Mouse (Mus musculus): ENCODE data around the gene Mboat1.

Mboat1 gene

GRCm38 (mm10) chr13:30251431-30251830 lies 115.1 kb downstream of the Mboat1 start:
- no peak for DNase-seq (ENCODE audit: low read depth)

- DNase-seq (ENCODE audit: low read depth), result peak; percentile 22
Observed at GRCm38 (mm10) chr13:30252692-30253091, 116.4 kb downstream of the Mboat1 start.

DNA sequence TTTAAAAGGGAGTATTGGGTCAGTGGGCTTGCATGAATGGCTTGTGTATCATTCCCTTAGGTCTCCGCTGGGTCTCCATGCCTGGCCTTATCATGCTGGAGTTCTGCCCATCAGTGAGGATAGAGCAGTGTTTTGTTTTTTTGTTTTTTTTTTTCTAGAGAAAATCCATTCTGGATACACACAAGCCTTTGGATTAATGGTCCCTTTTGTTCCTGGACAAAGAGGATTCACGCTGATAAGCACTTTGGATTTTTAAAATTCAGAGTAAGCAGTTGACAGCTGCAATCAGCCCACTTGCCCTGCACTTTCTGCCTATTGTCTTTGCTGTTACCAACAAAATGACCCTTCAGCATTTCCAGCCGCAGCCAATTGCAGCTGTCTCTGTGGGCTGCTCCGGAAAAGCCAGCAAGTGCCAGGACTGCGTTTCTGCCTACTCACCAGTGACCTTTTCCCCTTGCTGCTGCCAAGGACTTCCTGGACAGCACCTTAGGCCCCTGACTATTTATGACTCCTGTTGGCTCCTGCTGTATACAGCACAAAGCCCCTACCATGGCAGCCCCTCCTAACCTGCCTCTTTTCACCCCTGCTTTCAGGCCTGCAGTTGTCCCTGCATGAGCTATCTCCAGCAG lies 117.5 kb downstream of the Mboat1 start:
- DNase-seq (ENCODE audit: low read depth), result no peak

DNA sequence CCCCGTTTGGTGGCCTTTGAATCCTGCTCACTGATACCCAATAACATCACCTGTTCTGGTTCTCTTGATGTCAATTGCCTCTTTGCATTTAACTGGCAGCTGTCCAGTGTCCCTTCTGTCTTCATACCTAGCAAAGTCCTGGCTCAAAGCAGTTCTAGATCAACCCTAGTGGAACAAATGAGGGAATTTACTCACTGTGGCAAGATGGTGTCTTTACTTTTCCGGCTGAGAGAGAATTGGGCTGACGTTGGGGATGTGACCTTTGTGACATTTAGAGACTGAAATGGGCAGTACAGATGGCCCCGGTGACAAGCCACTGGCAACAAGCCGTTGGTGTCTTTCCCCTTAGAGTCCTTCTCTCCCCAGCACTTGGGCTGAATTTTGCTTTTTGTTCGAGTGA lies 118.1 kb downstream of the Mboat1 start:
- DNase-seq (ENCODE audit: low read depth), result no peak

GRCm38 (mm10) chr13:30258802-30259201 lies 122.5 kb downstream of the Mboat1 start:
- no peak for DNase-seq (ENCODE audit: low read depth)

- no peak for DNase-seq (ENCODE audit: low read depth)
Observed at GRCm38 (mm10) chr13:30259326-30259725, 123.0 kb downstream of the Mboat1 start.

DNA sequence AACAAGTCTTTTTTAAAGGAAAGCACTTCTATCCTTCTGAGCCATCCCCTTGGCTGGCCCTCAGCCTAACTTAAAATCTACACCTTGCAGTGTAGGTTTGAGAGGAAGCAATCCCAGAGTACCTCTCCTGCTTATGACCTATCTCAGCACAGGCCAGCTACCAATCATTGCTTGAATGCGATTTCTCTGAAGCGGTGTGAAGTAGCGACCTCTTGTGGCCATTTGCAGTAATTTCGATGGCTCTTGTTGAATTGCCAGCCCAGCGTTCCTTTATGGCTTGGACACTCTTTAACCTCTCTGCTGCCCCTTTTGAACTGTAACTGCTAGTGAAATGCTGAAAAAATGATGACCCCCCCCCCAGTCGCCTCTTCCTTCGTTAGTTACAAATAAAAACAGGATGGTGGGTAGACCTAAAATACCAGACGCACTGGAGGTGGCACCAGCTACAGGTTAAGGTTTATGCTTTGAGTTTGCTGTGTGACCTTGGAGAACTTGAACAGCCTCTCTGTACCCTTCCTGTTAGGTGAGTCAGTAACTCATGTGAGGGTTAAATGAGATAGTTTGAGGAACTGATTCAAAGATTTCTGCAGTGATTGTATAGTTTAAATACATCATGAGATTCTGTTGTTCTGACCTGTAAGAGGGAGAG lies 123.7 kb downstream of the Mboat1 start:
- DNase-seq (ENCODE audit: low read depth), result peak; percentile 81

GRCm38 (mm10) chr13:30263681-30264080 lies 127.4 kb downstream of the Mboat1 start:
- DNase-seq (ENCODE audit: low read depth), result no peak

DNA sequence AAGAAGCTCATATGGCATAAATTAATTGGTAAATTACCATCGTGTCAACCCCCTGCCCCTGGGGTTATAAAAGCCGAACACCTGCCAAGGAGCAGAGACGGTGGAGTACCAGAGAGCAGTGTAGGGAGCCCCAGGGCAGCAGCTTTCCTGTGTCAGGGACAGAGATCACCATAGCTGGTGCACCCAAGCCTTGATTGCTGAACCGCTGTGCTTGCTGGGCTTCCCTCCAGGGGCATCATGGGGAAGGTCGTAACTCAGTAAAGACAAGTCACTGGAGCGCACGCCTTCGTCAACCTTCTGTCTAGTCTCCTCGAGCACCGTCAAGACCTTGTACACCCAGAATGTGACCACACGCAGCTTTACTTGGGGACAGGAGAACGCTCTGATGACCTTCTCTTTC lies 128.0 kb downstream of the Mboat1 start:
- DNase-seq (ENCODE audit: low read depth), result no peak

- no peak for DNase-seq (ENCODE audit: low read depth)
Observed at GRCm38 (mm10) chr13:30264765-30265164, 128.5 kb downstream of the Mboat1 start.

GRCm38 (mm10) chr13:30266036-30266435 lies 129.7 kb downstream of the Mboat1 start:
- DNase-seq (ENCODE audit: low read depth), result no peak

DNA sequence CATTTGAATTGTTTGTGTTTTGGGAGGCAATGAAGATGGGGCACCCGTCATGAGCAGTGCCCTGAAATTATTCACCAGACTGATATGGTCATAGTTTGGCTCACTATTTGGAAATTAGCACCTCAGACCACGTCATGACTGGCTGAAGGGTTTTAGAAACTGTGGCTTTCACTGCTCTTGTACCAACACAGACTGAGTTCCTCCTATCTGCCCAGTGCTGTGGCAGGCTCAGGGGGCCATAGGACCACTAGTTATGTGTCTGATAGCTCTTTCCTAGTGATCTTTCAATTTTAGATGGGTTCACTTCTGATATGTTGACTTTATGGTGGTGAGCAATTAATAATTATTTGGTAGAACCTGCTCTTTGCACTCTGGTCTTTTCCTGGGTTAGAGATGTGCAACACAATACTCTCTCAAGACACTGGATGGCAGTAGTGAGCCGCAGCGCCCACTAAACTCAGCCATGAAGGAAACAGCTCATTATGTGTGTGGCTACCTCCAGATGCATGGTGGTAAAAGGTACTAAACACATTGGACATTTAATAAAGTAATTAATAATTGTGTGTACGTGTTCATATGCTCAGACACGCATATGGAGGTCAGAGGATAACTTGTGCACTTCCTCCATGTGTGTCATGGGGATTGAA lies 135.9 kb downstream of the Mboat1 start:
- peak; percentile 66 for DNase-seq (ENCODE audit: low read depth)
